Mouse (Mus musculus): ENCODE results near the gene Ang6.
"Not testable (repeated sequence)": the region's sequence is repeated elsewhere in the genome, so short reads cannot be mapped to it uniquely, and the experiment has no call there.

The Ang6 gene

DNA sequence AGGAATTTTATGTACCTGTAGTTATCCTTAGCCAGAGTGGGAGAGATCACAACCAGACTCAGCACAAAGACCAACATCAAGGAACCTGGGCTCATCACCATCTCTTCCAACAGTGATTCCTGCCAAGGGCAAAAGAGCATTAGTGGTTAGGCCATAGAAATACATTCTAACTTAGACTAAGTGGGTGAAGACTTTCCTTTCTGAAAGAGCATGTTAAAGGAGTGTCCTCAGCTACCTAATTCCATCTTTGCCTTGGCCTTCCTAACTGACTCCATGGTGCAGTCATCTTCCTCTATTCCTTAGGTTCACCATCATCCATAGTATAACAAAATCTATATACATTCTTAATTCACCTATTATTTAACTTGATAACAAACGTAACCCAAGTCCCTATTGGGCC is at the start of gene Ang6:
TSS of gene Ang6 (minus strand) at position 101 of the 400 bp plus-strand sequence.
- DNase-seq: no peak

- DNase-seq: not testable (repeated sequence)
These were observed 44.5 kb upstream of the Ang6 start for GRCm38 (mm10) chr14:44046567-44046966.

DNA sequence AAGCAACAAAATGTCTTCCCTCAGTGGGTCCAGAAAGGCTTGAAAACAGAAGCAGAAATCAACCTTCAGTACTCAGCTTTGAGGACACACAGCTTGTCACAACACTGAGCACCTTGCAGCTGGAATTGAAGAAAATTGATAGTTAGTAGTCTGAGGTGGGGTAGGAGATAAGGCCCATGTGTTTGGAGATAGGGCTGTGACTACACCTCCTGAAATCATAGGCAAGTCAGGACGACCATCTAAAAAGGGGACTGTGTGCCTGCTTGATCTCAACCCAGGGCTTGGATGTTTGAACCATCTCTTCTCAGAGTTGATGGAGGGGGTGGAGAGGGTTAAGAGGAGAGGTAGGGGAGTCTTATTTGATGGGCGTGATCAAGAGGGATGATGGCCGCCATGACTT is 29.8 kb upstream of the Ang6 start:
- peak; percentile 5 for DNase-seq

GRCm38 (mm10) chr14:44009686-44010085 is 7.6 kb upstream of the Ang6 start:
- not testable (repeated sequence) for DNase-seq

- DNase-seq: not testable (repeated sequence)
These were observed 6.0 kb upstream of the Ang6 start for GRCm38 (mm10) chr14:44008021-44008420.

DNA sequence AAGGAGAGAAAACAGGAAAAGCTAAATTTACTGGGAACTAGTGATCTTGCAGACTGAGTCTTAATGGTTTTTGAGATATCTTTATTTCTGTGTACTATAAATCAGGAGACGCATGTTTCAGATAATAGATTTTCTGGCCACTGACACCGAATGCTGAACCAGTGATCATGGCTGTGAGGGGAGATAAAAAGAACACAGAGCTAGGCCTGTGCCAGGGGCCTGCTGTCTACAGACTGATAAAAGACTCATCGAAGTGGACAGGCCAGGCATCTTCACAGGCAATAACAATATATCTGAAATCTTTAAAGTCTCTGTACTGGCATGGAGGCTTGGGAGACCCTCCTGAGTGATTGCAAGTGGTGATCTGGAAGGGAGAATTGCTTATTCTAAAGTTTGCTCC is 469 bp downstream of the Ang6 start:
- peak; percentile 30 for DNase-seq

- DNase-seq: peak; percentile 13
These were observed 3.5 kb downstream of the Ang6 start for GRCm38 (mm10) chr14:43998455-43999000.

- DNase-seq: peak; percentile 82
These were observed 14.7 kb downstream of the Ang6 start for GRCm38 (mm10) chr14:43987404-43987803.

DNA sequence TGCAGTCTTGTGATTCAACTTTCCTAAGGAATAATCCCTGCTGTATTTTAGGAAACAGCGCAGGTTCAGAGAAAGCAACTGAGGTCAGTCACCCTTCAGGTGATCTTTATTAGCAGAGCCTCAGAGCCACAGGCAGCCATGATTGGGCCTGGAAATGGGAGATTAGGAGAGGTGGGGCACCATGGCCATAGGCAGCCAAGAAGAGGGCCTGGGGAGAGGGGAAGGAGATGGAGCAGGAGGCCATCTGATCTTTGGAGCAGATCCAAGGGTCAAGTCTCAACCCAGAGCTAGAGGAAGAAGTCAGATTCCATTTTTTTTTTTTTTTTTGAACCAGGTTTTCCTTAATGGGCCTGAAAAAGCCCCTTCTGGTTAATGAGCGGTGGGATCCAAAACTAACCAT is 15.9 kb downstream of the Ang6 start:
- DNase-seq: peak; percentile 34

- DNase-seq: peak; percentile 85
These were observed 18.2 kb downstream of the Ang6 start for GRCm38 (mm10) chr14:43983897-43984296.

DNA sequence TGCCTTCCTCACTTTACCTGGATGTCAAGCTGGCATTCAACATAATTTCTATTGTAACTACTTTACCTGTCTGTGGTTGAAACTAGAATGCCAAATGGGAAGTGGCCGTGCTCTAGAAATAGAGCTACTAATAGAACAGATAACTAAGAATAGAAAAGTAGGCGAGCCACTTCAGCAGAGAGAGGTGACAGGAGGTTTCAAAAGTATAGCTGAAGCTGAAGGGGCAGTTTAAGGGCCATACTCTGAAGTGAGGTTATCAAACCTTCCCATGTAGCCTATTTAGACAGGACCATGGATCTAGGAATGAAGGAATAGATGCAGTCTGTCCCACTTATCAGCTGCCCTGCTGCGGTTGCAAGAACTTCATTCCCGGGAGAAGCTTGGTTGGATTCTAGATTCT is 18.6 kb downstream of the Ang6 start:
- no peak for DNase-seq

GRCm38 (mm10) chr14:43956769-43957168 is 45.3 kb downstream of the Ang6 start, which contains the start of gene Ang5:
Ang5 (plus strand) TSS chr14:43957069.
- DNase-seq: not testable (repeated sequence)

DNA sequence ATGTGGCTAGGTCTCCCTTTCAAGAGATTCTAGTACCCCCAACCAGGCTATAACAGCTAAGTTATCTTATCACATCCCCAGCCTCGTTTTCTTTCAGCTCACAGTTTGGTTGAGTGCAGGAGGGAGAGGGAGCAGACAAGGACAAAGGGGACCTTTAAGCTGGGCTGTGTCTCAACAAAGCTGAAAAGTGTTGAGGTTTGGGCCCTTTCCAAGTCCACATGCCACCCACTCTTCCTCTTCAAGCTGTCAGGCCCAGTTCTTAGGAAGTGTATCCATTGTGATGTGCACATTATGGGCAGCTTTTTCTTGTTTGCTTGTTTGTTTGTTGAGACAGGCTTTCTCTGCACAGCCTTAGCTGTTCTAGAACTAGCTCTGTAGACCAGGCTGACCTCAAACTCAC is 47.0 kb downstream of the Ang6 start:
- not testable (repeated sequence) for DNase-seq

DNA sequence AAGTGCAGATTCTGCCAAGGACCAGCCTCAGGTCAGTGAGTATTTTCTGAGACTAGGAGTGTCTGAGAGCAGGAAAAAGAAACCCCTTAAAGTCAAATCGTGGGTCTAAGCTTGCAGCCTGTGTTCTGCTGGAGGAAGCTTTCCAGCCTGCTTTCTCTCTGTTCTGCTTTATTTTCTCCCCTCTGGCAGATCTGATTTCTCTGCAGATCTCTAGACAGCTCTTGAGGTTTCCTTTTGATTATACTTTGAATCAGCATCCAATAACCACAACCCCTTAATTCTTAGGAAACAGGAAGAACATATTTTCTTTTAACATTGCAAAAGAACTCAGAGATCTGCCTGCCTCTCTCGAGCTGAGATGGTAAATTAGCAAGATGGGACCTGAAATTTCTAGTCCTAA is 48.7 kb downstream of the Ang6 start:
- DNase-seq: not testable (repeated sequence)
